Mouse (Mus musculus): Measurements from ENCODE around the gene Ddx17.

GRCm38 (mm10) chr15:79547289-79547820 lies 814 bp upstream of the Ddx17 start:
- TF ChIP-seq EP300 (IDR thresholded peaks at IDR 0.05; ENCODE audit: low read depth) (no peak), CTCF (IDR thresholded peaks at IDR 0.05; ENCODE audit: low read depth) (no peak)

Data from liver, embryonic 14.5 days (tissue).